Mouse (Mus musculus): Measurements from ENCODE around the gene Rpgrip1l.

DNA sequence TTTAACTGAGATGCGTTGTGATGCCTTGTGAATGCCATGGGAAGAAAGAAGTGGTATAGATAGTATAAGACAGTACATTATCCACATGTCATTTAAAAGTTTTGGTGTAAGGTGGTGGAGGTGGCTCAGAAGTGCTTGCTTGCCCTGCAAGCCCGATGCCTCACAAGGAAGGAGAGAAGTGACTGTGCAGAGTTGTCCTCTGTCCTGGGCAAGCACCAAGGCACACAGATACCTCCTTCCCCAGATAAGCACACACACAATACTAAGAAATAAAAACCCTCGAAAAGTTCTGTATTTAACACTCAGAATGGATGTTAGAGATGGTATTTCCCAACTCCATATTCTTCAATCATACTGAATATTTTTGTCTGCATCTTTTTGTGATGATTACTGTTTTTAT lies 39.5 kb upstream of the Rpgrip1l start:
- TF ChIP-seq CTCF (IDR thresholded peaks at IDR 0.05) (no peak), EP300 (IDR thresholded peaks at IDR 0.05) (no peak)

Measured in lung, postnatal 0 days (tissue).